Mouse (Mus musculus) G1E (cell line): Measurements from ENCODE around the gene Stx1a. TPM values are rescaled to one million over a fixed set of nuclear protein-coding genes. Genes with fewer than 3 reads are reported as not detected.

Experiments
- ATAC-seq: 2 replicates; pipeline ENCODE4 v1.8.0; 2016; ENCODE audit warnings: mild to moderate bottlenecking; ENCODE audit not compliant: insufficient number of reproducible peaks, poor library complexity, low FRiP score, severe bottlenecking; ENCODE audit errors: extremely low read depth
- DNase-seq: peaks from one replicate; pipeline ENCODE4 v3.0.0; 2012; ENCODE audit warnings: low spot score
- H3K27me3 ChIP-seq: 2 replicates; pipeline ENCODE4 v1.6.1; 2012; ENCODE audit warnings: mild to moderate bottlenecking, low read length, inconsistent platforms; ENCODE audit not compliant: insufficient read depth
- H3K36me3 ChIP-seq: replicated peaks from 2 replicates; pipeline ENCODE3; 2012; ENCODE audit warnings: mild to moderate bottlenecking, inconsistent platforms
- H3K4me1 ChIP-seq: 2 replicates; pipeline ENCODE4 v1.6.1; 2012; ENCODE audit warnings: low read depth, low read length, inconsistent platforms, mixed read lengths; ENCODE audit not compliant: insufficient read depth
- H3K4me3 ChIP-seq: 2 replicates; pipeline ENCODE4 v1.5.1; 2012; ENCODE audit warnings: low read depth, mild to moderate bottlenecking, inconsistent platforms, low read length, moderate library complexity, mixed read lengths
- H3K9me3 ChIP-seq: replicated peaks from 2 replicates; pipeline ENCODE4 v1.6.1; 2012; ENCODE audit warnings: inconsistent platforms
- CTCF ChIP-seq: IDR thresholded peaks from 2 replicates; pipeline ENCODE4 v1.5.1; 2012; ENCODE audit warnings: low read depth, low read length, inconsistent platforms, mixed read lengths
- GATA1 ChIP-seq: IDR thresholded peaks from 2 replicates; pipeline ENCODE4 v1.6.1; 2012; ENCODE audit warnings: borderline replicate concordance, low read length, inconsistent platforms, mixed read lengths
- GATA2 ChIP-seq: IDR thresholded peaks from 2 replicates; pipeline ENCODE4 v1.6.1; 2012; ENCODE audit warnings: low read depth, low read length, inconsistent platforms, borderline replicate concordance
- POLR2AphosphoS5 ChIP-seq: IDR thresholded peaks from 2 replicates; pipeline ENCODE4 v1.6.1; 2012; ENCODE audit warnings: low read depth, low read length, inconsistent platforms; ENCODE audit not compliant: insufficient replicate concordance
- TAL1 ChIP-seq: conservative IDR thresholded peaks from 2 replicates; pipeline ENCODE4 v1.6.1; 2012; ENCODE audit warnings: low read depth, low read length, inconsistent platforms, mixed read lengths
- polyA plus RNA-seq: library from polyadenylated mRNA; stranded (reverse); fragments of >175 nt; gene quantifications from 2 replicates; pipeline ENCODE4 v1.2.3, GENCODE M21; 2012
- total RNA-seq, 2 experiments: library from RNA; stranded (forward) in 1 of 2; stranded (reverse) in 1 of 2; fragments of 200-1000 nt in 1 of 2; fragments of >200 nt in 1 of 2; fragmentation: Nextera tagmentation in 1 of 2; gene quantifications; 2 replicates each; pipeline ENCODE4 v1.2.3; 2014 to 2017

Stx1a gene
- total and polyA plus RNA-seq, 3 experiments, result 2.9 to 5.6 (median 4.1) TPM

- TF ChIP-seq GATA1 (no peak), GATA2 (no peak), CTCF (no peak), POLR2AphosphoS5 (no peak), TAL1 (no peak)
- DNase-seq (no peak), ATAC-seq (no peak)
- Histone ChIP-seq H3K9me3 (peaks cover 6% of the 10 kb centered on the region), H3K27me3 (no peaks in the 10 kb centered on the region), H3K4me1 (peaks cover 22% of the 10 kb centered on the region), H3K36me3 (peaks cover 56% of the 10 kb centered on the region), H3K4me3 (no peak overlapping the region)
Measured at GRCm38 (mm10) chr5:135035608-135036359, 12.5 kb downstream of the Stx1a start.

GRCm38 (mm10) chr5:135037946-135038345 lies 14.7 kb downstream of the Stx1a start:
- DNase-seq (no peak), ATAC-seq (no peak)
- Histone ChIP-seq H3K4me3 (no peak overlapping the region), H3K4me1 (peaks cover 33% of the 10 kb centered on the region), H3K27me3 (no peaks in the 10 kb centered on the region), H3K9me3 (peaks cover 6% of the 10 kb centered on the region), H3K36me3 (peaks cover 69% of the 10 kb centered on the region)
- TF ChIP-seq GATA1 (no peak), CTCF (no peak), GATA2 (no peak), POLR2AphosphoS5 (no peak), TAL1 (no peak)

GRCm38 (mm10) chr5:135039541-135039940 lies 16.3 kb downstream of the Stx1a start:
- no peak for TF ChIP-seq POLR2AphosphoS5
- no peak for TF ChIP-seq GATA1
- no peak for TF ChIP-seq CTCF
- no peak for TF ChIP-seq GATA2
- TF ChIP-seq TAL1, result no peak
- Histone ChIP-seq H3K9me3 (peaks cover 3% of the 10 kb centered on the region), H3K27me3 (no peaks in the 10 kb centered on the region), H3K4me1 (peaks cover 33% of the 10 kb centered on the region), H3K4me3 (no peak overlapping the region), H3K36me3 (peaks cover 71% of the 10 kb centered on the region)
- ATAC-seq (no peak), DNase-seq (no peak)

- TF ChIP-seq CTCF, result no peak
- no peak for TF ChIP-seq GATA2
- TF ChIP-seq POLR2AphosphoS5, result no peak
- no peak for TF ChIP-seq TAL1
- no peak for TF ChIP-seq GATA1
- Histone ChIP-seq H3K4me3 (no peak overlapping the region), H3K4me1 (peaks cover 33% of the 10 kb centered on the region), H3K27me3 (no peaks in the 10 kb centered on the region), H3K9me3 (no peaks in the 10 kb centered on the region), H3K36me3 (peaks cover 76% of the 10 kb centered on the region)
- DNase-seq (no peak), ATAC-seq (no peak)
Measured at GRCm38 (mm10) chr5:135040059-135040458, 16.8 kb downstream of the Stx1a start.

GRCm38 (mm10) chr5:135040777-135041176 lies 17.5 kb downstream of the Stx1a start:
- no peak for DNase-seq
- Histone ChIP-seq H3K27me3 (no peaks in the 10 kb centered on the region), H3K4me1 (peaks cover 33% of the 10 kb centered on the region), H3K36me3 (peaks cover 82% of the 10 kb centered on the region), H3K9me3 (no peaks in the 10 kb centered on the region), H3K4me3 (no peak overlapping the region)
- no peak for TF ChIP-seq CTCF
- TF ChIP-seq POLR2AphosphoS5, result no peak
- TF ChIP-seq GATA2, result no peak
- TF ChIP-seq GATA1, result no peak
- TF ChIP-seq TAL1, result no peak
- ATAC-seq, result no peak

GRCm38 (mm10) chr5:135042105-135042788 lies 19.0 kb downstream of the Stx1a start:
- Histone ChIP-seq H3K4me1 (peaks cover 33% of the 10 kb centered on the region), H3K36me3 (peaks cover 75% of the 10 kb centered on the region), H3K9me3 (no peaks in the 10 kb centered on the region), H3K27me3 (no peaks in the 10 kb centered on the region), H3K4me3 (no peak overlapping the region)
- no peak for DNase-seq
- TF ChIP-seq CTCF (no peak), TAL1 (no peak), POLR2AphosphoS5 (no peak), GATA2 (no peak), GATA1 (no peak)
- ATAC-seq, result no peak
